Mouse (Mus musculus) neural tube, embryonic 11.5 days (tissue): ENCODE data around the gene Arntl. TPM values are rescaled to one million over a fixed set of nuclear protein-coding genes. Genes with fewer than 3 reads are reported as not detected.

Experiments
- ATAC-seq: fragments of 200-750 bp; cut with Nextera tagmentation; 2 replicates; pipeline ENCODE4 v1.8.0; 2017; ENCODE audit warnings: moderate number of reproducible peaks, mild to moderate bottlenecking, moderate TSS enrichment, moderate library complexity; ENCODE audit not compliant: insufficient read depth, low FRiP score, low TSS enrichment
- DNase-seq: peaks from one replicate; pipeline ENCODE4 v3.0.0-alpha.2; 2015; ENCODE audit warnings: low spot score
- H3K27ac ChIP-seq: fragments of 300-500 bp; sonication (generic); 2 replicates; pipeline ENCODE4 v1.5.1; 2014; ENCODE audit warnings: low read depth, mild to moderate bottlenecking, low read length
- H3K27me3 ChIP-seq: fragments of 300-500 bp; sonication (generic); 2 replicates; pipeline ENCODE4 v1.6.1; 2014; ENCODE audit warnings: mild to moderate bottlenecking, low read length, mixed read lengths; ENCODE audit not compliant: control insufficient read depth, insufficient read depth
- H3K36me3 ChIP-seq: fragments of 300-500 bp; sonication (generic); 2 replicates; pipeline ENCODE4 v1.6.1; 2014; ENCODE audit warnings: mild to moderate bottlenecking, low read length, moderate library complexity, mixed read lengths; ENCODE audit not compliant: control insufficient read depth, insufficient read depth
- H3K4me1 ChIP-seq: fragments of 300-500 bp; sonication (generic); 2 replicates; pipeline ENCODE4 v1.6.1; 2014; ENCODE audit warnings: low read length, mixed read lengths; ENCODE audit not compliant: control insufficient read depth, insufficient read depth
- H3K4me2 ChIP-seq: fragments of 300-500 bp; sonication (generic); 2 replicates; pipeline ENCODE4 v1.6.1; 2014; ENCODE audit warnings: low read depth, mild to moderate bottlenecking, moderate library complexity
- H3K4me3 ChIP-seq: fragments of 300-500 bp; sonication (generic); 2 replicates; pipeline ENCODE4 v1.5.1; 2014; ENCODE audit warnings: low read depth, low read length
- H3K9ac ChIP-seq: fragments of 300-500 bp; sonication (generic); 2 replicates; pipeline ENCODE4 v1.6.1; 2014; ENCODE audit warnings: mild to moderate bottlenecking, low read length
- H3K9me3 ChIP-seq: fragments of 300-500 bp; sonication (generic); 2 replicates; pipeline ENCODE4 v1.6.1; 2016; ENCODE audit warnings: low read length; ENCODE audit not compliant: control insufficient read depth
- WGBS: fragments of 180-500 bp; shearing (Covaris S2); extraction: QIAGEN DNeasy Blood & Tissue Kit; methylation state at CpG from one replicate; pipeline ENCODE4 v1.1.7; 2014; 5-methylcytosine and 5-hydroxymethylcytosine counted together
- polyA plus RNA-seq: library from polyadenylated mRNA; unstranded; fragments of >200 nt; fragmentation: Nextera tagmentation; extraction: Ambion mirVana; gene quantifications from 2 replicates; pipeline ENCODE4 v1.2.1, GENCODE M21; 2014

The Arntl gene
- polyA plus RNA-seq, 1 experiment from 2014 or later: 8.6 TPM

- no peaks in the 10 kb centered on the region; the same call in 1 of the 2 replicates for H3K4me1 ChIP-seq
- H3K27ac ChIP-seq: no peak overlapping the region
- no peak overlapping the region for H3K4me3 ChIP-seq
- DNase-seq (no peak), ATAC-seq (no peak)
- no peaks in the 10 kb centered on the region for H3K27me3 ChIP-seq
- H3K36me3 ChIP-seq: no peaks in the 10 kb centered on the region
- H3K4me2 ChIP-seq: no peak overlapping the region
- no peaks in the 10 kb centered on the region for H3K9me3 ChIP-seq
- 74% methylated on average over 12 of the region's 12 CpGs for WGBS
- no peak overlapping the region for H3K9ac ChIP-seq
These were observed 34.8 kb downstream of the Arntl start for GRCm38 (mm10) chr7:113241901-113242661.

GRCm38 (mm10) chr7:113242688-113243087 is 35.4 kb downstream of the Arntl start:
- 84% methylated on average over 6 of the region's 6 CpGs for WGBS
- H3K4me1 ChIP-seq: no peaks in the 10 kb centered on the region; the same call in 1 of the 2 replicates
- no peak for DNase-seq
- H3K27me3 ChIP-seq: no peaks in the 10 kb centered on the region
- H3K4me3 ChIP-seq: no peak overlapping the region
- no peaks in the 10 kb centered on the region for H3K36me3 ChIP-seq
- no peak overlapping the region for H3K27ac ChIP-seq
- ATAC-seq: no peak
- H3K4me2 ChIP-seq: no peak overlapping the region
- H3K9ac ChIP-seq: no peak overlapping the region
- no peaks in the 10 kb centered on the region for H3K9me3 ChIP-seq

- H3K4me3 ChIP-seq: no peak overlapping the region
- WGBS: 63% methylated on average over 5 of the region's 5 CpGs
- no peaks in the 10 kb centered on the region for H3K9me3 ChIP-seq
- ATAC-seq: no peak
- H3K27ac ChIP-seq: no peak overlapping the region
- H3K9ac ChIP-seq: no peak overlapping the region
- DNase-seq: no peak
- no peaks in the 10 kb centered on the region; the same call in 1 of the 2 replicates for H3K4me1 ChIP-seq
- no peak overlapping the region for H3K4me2 ChIP-seq
- no peaks in the 10 kb centered on the region for H3K27me3 ChIP-seq
- no peaks in the 10 kb centered on the region for H3K36me3 ChIP-seq
These were observed 37.9 kb downstream of the Arntl start for GRCm38 (mm10) chr7:113245144-113245543.

DNA sequence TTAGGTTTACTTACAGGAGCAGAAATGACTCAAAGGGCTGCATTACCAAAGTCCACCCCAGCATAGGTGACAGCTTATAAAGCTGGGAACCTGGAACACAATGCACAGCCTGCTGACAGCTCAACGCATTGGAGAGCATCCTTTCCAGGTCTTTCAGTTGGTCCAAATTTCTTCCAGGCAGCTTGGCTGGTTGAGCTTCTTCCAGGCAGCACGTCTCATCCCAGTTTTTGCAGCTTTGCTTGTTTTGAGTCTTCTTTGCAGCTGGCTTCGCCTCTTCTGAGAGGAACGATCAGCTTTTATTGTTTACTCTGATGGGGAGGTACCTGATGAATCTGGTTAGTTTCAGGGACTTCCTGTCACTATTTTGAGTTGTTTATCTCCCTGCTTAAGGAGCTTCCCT is 39.2 kb downstream of the Arntl start:
- Histone ChIP-seq H3K36me3 (no peaks in the 10 kb centered on the region), H3K27me3 (no peaks in the 10 kb centered on the region), H3K4me1 (no peaks in the 10 kb centered on the region; the same call in 1 of the 2 replicates), H3K4me2 (no peak overlapping the region), H3K9me3 (no peaks in the 10 kb centered on the region), H3K27ac (no peak overlapping the region), H3K4me3 (no peak overlapping the region), H3K9ac (no peak overlapping the region)
- ATAC-seq (no peak), DNase-seq (no peak)
- WGBS: 90% methylated on average over 4 of the region's 4 CpGs

DNA sequence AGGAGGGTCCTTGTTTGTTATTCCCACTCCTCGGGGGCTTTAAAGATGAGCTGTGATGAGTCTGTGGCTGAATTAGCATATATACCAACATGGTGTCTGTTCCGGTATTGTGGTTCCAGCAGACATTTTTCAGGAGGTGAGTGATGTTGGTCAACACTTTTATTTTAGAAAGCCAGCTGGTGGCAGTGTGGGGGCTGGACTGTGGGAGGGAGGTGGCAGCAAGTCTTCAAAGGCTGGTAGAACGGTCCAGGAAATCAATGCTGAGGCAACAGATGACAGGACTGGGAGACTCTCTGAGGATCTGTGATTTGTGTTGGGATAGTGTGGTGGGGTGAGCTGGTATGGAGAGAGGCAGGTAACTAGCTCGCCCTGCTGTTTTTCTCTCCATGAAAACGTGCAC is 39.9 kb downstream of the Arntl start:
- Histone ChIP-seq H3K4me2 (no peak overlapping the region), H3K9ac (no peak overlapping the region), H3K4me1 (no peaks in the 10 kb centered on the region), H3K27ac (no peak overlapping the region), H3K36me3 (no peaks in the 10 kb centered on the region), H3K9me3 (no peaks in the 10 kb centered on the region), H3K27me3 (no peaks in the 10 kb centered on the region), H3K4me3 (no peak overlapping the region)
- no peak for DNase-seq
- WGBS: 76% methylated on average over 5 of the region's 5 CpGs
- ATAC-seq: no peak

DNA sequence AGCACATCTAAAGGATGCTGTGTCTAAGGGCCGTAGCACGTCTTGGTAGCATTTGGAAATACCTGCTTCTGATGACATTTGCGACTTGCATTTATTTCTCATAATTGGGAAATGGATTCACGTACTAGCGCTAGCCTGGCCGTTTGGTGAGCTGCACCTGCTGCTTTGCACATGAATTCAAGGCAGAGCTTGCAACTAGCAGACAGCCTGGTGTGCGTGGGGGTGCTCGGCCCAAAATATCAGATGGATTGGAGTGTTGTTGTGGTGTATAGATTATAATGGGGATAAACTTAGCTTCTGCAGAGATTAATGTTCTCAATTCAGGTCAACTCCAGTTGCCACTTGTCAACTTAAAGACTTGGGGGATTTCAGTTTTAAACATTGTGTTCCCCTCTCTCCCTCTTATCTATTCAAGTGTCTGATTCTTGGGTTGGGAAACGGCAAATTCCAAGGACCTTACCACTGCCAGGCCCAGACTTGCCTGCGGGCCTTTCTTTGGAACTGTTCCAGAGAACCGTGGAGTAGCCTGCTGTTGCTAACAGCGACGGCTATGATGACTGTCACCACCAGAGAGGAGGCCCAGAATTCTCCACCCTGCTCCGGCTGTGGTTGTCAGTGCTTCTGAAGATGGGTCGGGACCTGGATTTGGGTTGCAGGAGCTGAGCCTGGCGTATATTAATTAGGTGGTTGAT is 42.0 kb downstream of the Arntl start:
- H3K27me3 ChIP-seq: no peaks in the 10 kb centered on the region
- H3K27ac ChIP-seq: no peak overlapping the region
- ATAC-seq (no peak), DNase-seq (no peak)
- no peak overlapping the region for H3K4me3 ChIP-seq
- no peaks in the 10 kb centered on the region for H3K4me1 ChIP-seq
- no peaks in the 10 kb centered on the region for H3K9me3 ChIP-seq
- H3K36me3 ChIP-seq: no peaks in the 10 kb centered on the region
- H3K4me2 ChIP-seq: no peak overlapping the region
- WGBS: 87% methylated on average over 16 of the region's 16 CpGs
- H3K9ac ChIP-seq: no peak overlapping the region

GRCm38 (mm10) chr7:113250433-113250991 is 43.2 kb downstream of the Arntl start:
- H3K27me3 ChIP-seq: no peaks in the 10 kb centered on the region
- ATAC-seq: peak; percentile 48; the same call in 1 of the 2 replicates

DNA sequence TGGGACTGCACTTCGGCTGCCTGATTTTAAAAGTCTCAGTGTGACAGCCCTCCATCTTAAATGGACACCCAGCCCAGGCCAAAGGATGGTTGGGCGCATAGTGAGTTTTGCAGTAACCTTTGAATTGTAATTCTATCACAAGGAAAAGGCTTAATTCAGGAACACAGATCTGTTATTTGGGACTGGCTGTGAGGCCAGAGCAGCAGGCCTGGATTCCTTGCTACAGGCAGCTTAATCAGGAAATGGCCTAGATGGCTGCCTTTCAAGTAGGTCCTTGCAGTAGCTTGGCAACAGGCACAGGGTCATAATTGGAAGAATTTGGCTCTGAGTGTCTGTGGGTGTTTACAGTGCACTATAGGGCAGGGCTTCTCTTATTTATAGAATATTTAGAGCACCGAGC is 43.7 kb downstream of the Arntl start:
- H3K36me3 ChIP-seq: no peaks in the 10 kb centered on the region
- H3K27me3 ChIP-seq: no peaks in the 10 kb centered on the region
- ATAC-seq: no peak
- H3K4me3 ChIP-seq: no peak overlapping the region
- DNase-seq: no peak
- no peak overlapping the region for H3K9ac ChIP-seq
- WGBS: 76% methylated on average over 3 of the region's 3 CpGs
- H3K4me1 ChIP-seq: no peaks in the 10 kb centered on the region
- H3K4me2 ChIP-seq: no peak overlapping the region
- 0 out of 2 replicates have a peak overlapping the region, but pooled peaks have one; percentile 10 for H3K27ac ChIP-seq
- H3K9me3 ChIP-seq: no peaks in the 10 kb centered on the region

More at GRCm38 (mm10) chr7:113250433-113250991, 43.2 kb downstream of the Arntl start:
- no peak overlapping the region for H3K9ac ChIP-seq
- H3K27ac ChIP-seq: 0 out of 2 replicates have a peak overlapping the region, but pooled peaks have one; percentile 10
- 58% methylated on average over 3 of the region's 3 CpGs for WGBS
- DNase-seq: peak; percentile 42
- H3K4me1 ChIP-seq: no peaks in the 10 kb centered on the region
- no peaks in the 10 kb centered on the region for H3K36me3 ChIP-seq
- H3K9me3 ChIP-seq: no peaks in the 10 kb centered on the region
- no peak overlapping the region for H3K4me2 ChIP-seq
- H3K4me3 ChIP-seq: no peak overlapping the region
